Mouse (Mus musculus) left cerebral cortex, postnatal 25 days (tissue): ENCODE measurements around the gene Zic5. TPM values are rescaled to one million over a fixed set of nuclear protein-coding genes. Genes with fewer than 3 reads are reported as not detected.

Experiments
- DNase-seq, 2 experiments: peaks; one replicate each; pipeline ENCODE4 v3.0.0; 2022; ENCODE audit warnings: low spot score in 2 of 2, mixed read lengths in 1 of 2
- intact Hi-C: fragments of 180-260 bp; cut with DNase I; formaldehyde crosslinking; loops from one replicate; pipeline ENCODE4 v1.15.1; 2025
- total RNA-seq, 2 experiments: library from RNA; stranded (reverse); gene quantifications; 2 replicates each; pipeline ENCODE4 v1.2.3; 2021

Zic5 gene
- total RNA-seq, 2 experiments from 2014 or later, result 2.3 to 2.7 TPM

GRCm38 (mm10) chr14:122482081-122483023 is 16.9 kb upstream of the Zic5 start:
- intact Hi-C loops, result loop anchor here (10.0 kb wide), 2 partner anchors 378 to 392 kb away; partner anchors contain the start of gene Tm9sf2
- no peak for DNase-seq

GRCm38 (mm10) chr14:122481181-122481580 is 15.7 kb upstream of the Zic5 start:
- intact Hi-C loops, result loop anchor here (10.0 kb wide), 2 partner anchors 376 to 394 kb away; partner anchors contain the start of gene Tm9sf2
- no peak for DNase-seq

- intact Hi-C loops, result loop anchor here (10.0 kb wide), 2 partner anchors 376 to 394 kb away; partner anchors contain the start of gene Tm9sf2
- no peak for DNase-seq
These were observed 14.9 kb upstream of the Zic5 start for GRCm38 (mm10) chr14:122480355-122480754.

- DNase-seq, result no peak
- intact Hi-C loops, result loop anchor here (5.0 to 10.0 kb wide), 4 partner anchors 72 to 395 kb away; partner anchors contain the start of gene Tm9sf2
These were observed 14.1 kb upstream of the Zic5 start for GRCm38 (mm10) chr14:122479461-122480109.

- intact Hi-C loops, result loop anchor here (5.0 kb wide), 2 partner anchors 71 to 251 kb away; no protein-coding TSS in a partner anchor
- DNase-seq, result no peak
These were observed 13.1 kb upstream of the Zic5 start for GRCm38 (mm10) chr14:122478574-122479011.

- no peak for DNase-seq
- intact Hi-C loops, result loop anchor here (5.0 kb wide), 2 partner anchors 71 to 251 kb away; no protein-coding TSS in a partner anchor
These were observed 12.6 kb upstream of the Zic5 start for GRCm38 (mm10) chr14:122477971-122478573.

GRCm38 (mm10) chr14:122477261-122477671 is 11.8 kb upstream of the Zic5 start:
- intact Hi-C loops, result loop anchor here (5.0 kb wide), 2 partner anchors 70 to 250 kb away; no protein-coding TSS in a partner anchor

GRCm38 (mm10) chr14:122476822-122477215 is 11.3 kb upstream of the Zic5 start:
- intact Hi-C loops, result loop anchor here (5.0 kb wide), 2 partner anchors 70 to 250 kb away; no protein-coding TSS in a partner anchor

More at GRCm38 (mm10) chr14:122477261-122477671, 11.8 kb upstream of the Zic5 start:
- DNase-seq, result no peak

GRCm38 (mm10) chr14:122476041-122476821 is 10.8 kb upstream of the Zic5 start:
- no peak for DNase-seq
- intact Hi-C loops, result loop anchor here (5.0 kb wide), 2 partner anchors 69 to 249 kb away; no protein-coding TSS in a partner anchor

More at GRCm38 (mm10) chr14:122476822-122477215, 11.3 kb upstream of the Zic5 start:
- no peak for DNase-seq

GRCm38 (mm10) chr14:122475557-122476040 is 10.1 kb upstream of the Zic5 start:
- intact Hi-C loops, result loop anchor here (5.0 kb wide), 2 partner anchors 68 to 248 kb away; no protein-coding TSS in a partner anchor
- no peak for DNase-seq

GRCm38 (mm10) chr14:122474891-122475556 is 9.5 kb upstream of the Zic5 start, which contains the start of gene Zic2:
Gene Zic2 (plus strand): TSS chr14:122475435.
- intact Hi-C loops, result loop anchor here (5.0 kb wide), 3 partner anchors 68 to 248 kb away; no protein-coding TSS in a partner anchor
- no peak for DNase-seq

- no peak for DNase-seq
- intact Hi-C loops, result loop anchor here (5.0 kb wide), 1 partner anchor 87 kb away; no protein-coding TSS in a partner anchor
These were observed 8.8 kb upstream of the Zic5 start for GRCm38 (mm10) chr14:122474041-122474890.

GRCm38 (mm10) chr14:122473211-122473751 is 7.8 kb upstream of the Zic5 start:
- no peak for DNase-seq
- intact Hi-C loops, result loop anchor here (5.0 kb wide), 1 partner anchor 86 kb away; no protein-coding TSS in a partner anchor

- intact Hi-C loops, result loop anchor here (5.0 kb wide), 1 partner anchor 85 kb away; no protein-coding TSS in a partner anchor
- DNase-seq, result no peak
These were observed 7.2 kb upstream of the Zic5 start for GRCm38 (mm10) chr14:122472647-122473046.

GRCm38 (mm10) chr14:122472161-122472560 is 6.7 kb upstream of the Zic5 start:
- no peak for DNase-seq
- intact Hi-C loops, result loop anchor here (5.0 kb wide), 1 partner anchor 85 kb away; no protein-coding TSS in a partner anchor

GRCm38 (mm10) chr14:122471449-122472085 is 6.1 kb upstream of the Zic5 start:
- no peak for DNase-seq
- intact Hi-C loops, result loop anchor here (5.0 kb wide), 1 partner anchor 84 kb away; no protein-coding TSS in a partner anchor
